Mouse (Mus musculus): ENCODE results near the gene Fbxl7.

GRCm38 (mm10) chr15:26913427-26913826 lies 18.0 kb upstream of the Fbxl7 start:
- TF ChIP-seq POLR2A (IDR thresholded peaks at IDR 0.05; ENCODE audit: borderline replicate concordance, low read depth, low read length) (no peak), CTCF (IDR thresholded peaks at IDR 0.05; ENCODE audit: low read depth, low read length) (no peak)

Data from bone marrow macrophage, adult 2 months (primary cell).